Mouse (Mus musculus) monocyte, adult 5-6 weeks (primary cell): Measurements from ENCODE around the gene Ndc1. TPM values are rescaled to one million over a fixed set of nuclear protein-coding genes. Genes with fewer than 3 reads are reported as not detected.
"Not testable (repeated sequence)": the region's sequence is repeated elsewhere in the genome, so short reads cannot be mapped to it uniquely, and the experiment has no call there.

Experiments
- ATAC-seq: fragments of 153-309, 156-312 bp; replicated peaks from 2 replicates; pipeline ENCODE4 v1.8.0; 2017; ENCODE audit warnings: mild to moderate bottlenecking; ENCODE audit not compliant: low TSS enrichment, insufficient number of reproducible peaks, severe bottlenecking, poor library complexity, low FRiP score
- total RNA-seq: library from RNA; stranded (forward); fragments of 200-1000, 200-491, 200-594 nt; gene quantifications from 3 replicates; pipeline ENCODE4 v1.2.3, GENCODE M21; 2017

Ndc1 gene
- total RNA-seq, 1 experiment from 2014 or later, result 4.9 TPM

DNA sequence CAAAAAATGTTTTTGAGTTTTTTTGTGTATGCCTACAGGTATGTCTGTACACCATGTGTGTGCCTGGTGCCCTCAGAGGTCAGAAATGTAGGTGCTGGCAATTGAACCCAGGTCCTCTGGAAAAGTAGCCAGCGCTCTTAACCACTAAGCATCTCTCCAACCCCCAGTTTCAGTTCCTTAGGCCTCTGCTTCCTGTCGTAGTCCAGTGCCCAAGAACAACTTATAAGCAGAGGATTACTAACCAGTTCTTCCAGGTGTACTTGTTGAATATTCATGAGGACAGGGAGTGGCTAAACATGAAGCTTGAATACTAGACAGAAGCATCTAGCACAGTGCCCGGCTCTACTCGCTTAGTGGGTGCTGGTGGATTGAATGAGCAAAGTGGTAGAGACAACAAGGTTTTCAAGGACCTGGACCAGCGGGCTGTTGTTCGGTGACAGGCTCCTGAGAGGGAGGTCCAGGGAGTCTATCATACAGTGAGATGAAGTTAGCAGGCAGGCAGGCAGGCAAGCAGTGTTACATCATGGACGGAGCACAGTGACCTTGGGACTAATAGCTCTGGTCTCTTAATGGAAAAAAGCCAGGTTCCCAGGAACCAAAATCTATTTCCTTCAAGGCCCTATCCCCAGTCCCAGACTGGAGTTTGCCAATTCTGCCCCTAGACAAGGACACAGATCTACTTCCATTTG is 7.0 kb upstream of the Ndc1 start:
- no peak for ATAC-seq

DNA sequence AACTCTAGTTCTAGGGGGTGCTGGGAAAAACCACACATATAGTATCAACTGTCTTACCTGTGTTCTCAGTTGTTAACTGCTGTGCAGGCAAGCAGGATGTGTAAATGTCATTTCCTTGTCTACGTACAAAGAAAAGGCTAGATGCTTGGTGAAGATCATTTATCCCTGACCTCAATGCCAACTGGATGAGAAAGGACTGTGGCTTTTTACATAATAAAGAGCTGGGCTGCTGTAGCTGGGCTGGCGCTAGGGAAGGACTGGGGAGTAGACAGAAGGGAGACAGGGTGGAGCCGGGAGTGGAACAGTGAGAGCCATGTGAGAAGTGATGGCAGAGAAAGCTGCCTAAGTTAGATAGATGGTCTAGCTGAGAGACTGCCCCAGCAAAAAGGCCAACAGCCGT is 4.8 kb upstream of the Ndc1 start:
- no peak for ATAC-seq

GRCm38 (mm10) chr4:107363573-107363972 is 4.0 kb upstream of the Ndc1 start:
- no peak for ATAC-seq

GRCm38 (mm10) chr4:107364190-107364639 is 3.4 kb upstream of the Ndc1 start:
- peak; percentile 55 for ATAC-seq

GRCm38 (mm10) chr4:107366408-107366807 is 1.2 kb upstream of the Ndc1 start:
- ATAC-seq, result not testable (repeated sequence)

GRCm38 (mm10) chr4:107372304-107372703 is 4.7 kb downstream of the Ndc1 start:
- no peak for ATAC-seq

DNA sequence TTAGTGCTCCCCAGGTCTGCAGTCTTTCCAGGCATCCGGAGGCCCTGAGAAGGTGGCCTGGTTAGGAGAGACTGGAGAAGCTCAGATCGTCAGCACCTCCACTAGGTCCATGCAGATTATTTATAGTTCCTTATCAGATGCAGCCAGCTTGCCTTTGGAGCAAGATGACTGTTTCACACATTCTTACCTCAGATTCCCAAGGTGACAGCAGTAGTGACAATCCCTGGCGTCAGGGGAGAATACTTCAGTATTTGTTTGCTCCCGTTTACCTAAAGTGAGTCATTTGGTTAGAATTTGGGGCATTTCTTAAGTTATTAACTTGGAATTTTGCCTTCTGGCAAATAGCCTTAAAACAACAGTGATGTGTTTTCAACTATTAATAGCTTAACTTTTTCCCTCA is 7.1 kb downstream of the Ndc1 start:
- no peak for ATAC-seq

- ATAC-seq, result no peak
Measured at GRCm38 (mm10) chr4:107378954-107379353, 11.4 kb downstream of the Ndc1 start.

DNA sequence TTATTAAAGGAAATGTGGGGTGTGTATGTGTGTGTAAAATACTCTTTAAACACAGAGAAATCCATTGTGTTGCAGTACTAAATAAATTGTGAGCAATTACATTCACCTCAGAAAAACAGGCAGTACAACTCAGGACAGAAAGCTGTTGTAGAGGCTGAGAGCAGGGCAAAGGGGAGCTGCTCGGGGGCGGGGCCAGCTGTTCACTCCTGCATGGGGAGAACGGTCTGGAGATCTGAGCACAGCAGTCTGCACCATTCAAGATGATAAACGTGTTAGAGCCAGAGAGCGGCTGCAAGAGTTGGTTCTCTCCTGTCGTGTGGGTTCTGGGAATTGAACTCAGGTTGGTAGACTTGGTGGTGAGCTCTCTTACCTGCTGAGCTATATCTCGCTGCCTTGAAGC is 13.3 kb downstream of the Ndc1 start:
- ATAC-seq, result no peak

- no peak for ATAC-seq
Measured at GRCm38 (mm10) chr4:107387038-107387437, 19.5 kb downstream of the Ndc1 start.

GRCm38 (mm10) chr4:107387465-107387864 is 19.9 kb downstream of the Ndc1 start:
- no peak for ATAC-seq

DNA sequence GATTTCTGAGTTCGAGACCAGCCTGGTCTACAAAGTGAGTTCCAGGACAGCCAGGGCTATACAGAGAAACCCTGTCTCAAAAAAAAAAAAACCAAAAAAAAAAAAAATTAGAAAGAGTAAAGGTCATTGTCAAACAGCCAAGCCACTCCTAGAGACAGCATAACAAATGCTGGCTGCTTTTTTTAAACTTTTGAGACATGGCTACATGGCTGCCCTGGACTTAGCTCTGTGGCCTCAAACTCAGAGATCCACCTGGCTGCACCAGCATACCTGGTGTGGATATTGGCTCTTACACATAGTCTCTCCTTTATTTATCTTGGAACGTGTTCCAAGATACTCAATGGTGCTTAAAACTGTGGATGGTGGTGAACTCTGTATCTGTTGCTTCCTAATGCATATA is 20.7 kb downstream of the Ndc1 start:
- no peak for ATAC-seq

GRCm38 (mm10) chr4:107389345-107389744 is 21.8 kb downstream of the Ndc1 start:
- ATAC-seq, result no peak

GRCm38 (mm10) chr4:107393771-107394170 is 26.2 kb downstream of the Ndc1 start:
- no peak for ATAC-seq

DNA sequence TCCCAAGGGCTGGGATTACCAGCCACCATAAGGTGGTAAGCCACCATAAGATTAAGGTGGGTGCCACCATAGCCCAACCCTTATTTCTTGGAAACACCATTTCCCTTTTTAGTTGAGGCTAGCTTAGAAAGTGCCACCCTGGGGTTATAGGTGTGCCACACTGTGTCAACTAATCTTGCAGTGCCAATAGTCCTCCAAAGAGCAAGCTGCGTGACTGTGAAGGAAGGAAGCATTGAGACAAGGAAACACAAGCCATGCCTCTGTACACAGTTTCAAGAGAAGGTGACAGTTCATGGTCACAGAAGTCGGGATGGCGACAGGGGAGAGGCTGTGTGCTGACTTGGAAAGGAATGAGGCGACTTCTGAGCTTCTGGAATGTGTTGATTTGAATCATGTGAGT is 52.6 kb downstream of the Ndc1 start:
- ATAC-seq, result no peak

- ATAC-seq, result no peak
Measured at GRCm38 (mm10) chr4:107421711-107422110, 54.1 kb downstream of the Ndc1 start.

GRCm38 (mm10) chr4:107422176-107422575 is 54.6 kb downstream of the Ndc1 start:
- no peak for ATAC-seq

GRCm38 (mm10) chr4:107425616-107426015 is 58.0 kb downstream of the Ndc1 start:
- no peak for ATAC-seq

DNA sequence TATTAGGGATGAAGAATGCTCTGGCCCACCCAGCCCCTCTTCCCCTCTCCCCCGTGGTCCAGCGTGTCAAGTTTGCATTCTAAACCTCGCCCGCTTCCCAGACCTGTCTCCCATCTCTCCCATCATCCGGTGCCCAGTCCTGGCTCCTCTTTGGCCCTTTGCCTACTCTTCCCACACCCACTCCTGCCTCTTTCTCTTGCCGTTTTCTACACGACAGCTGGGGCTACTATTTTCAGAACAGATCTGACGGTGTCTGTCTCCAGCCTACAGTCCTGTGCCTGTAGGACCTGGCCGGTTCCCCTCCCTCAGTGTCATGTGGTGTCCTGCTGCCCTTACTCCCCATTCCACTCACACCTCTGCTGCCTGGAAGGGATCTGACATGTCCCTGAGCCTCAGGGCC is 59.0 kb downstream of the Ndc1 start:
- no peak for ATAC-seq

- ATAC-seq, result no peak
Measured at GRCm38 (mm10) chr4:107432717-107433116, 65.1 kb downstream of the Ndc1 start.

- ATAC-seq, result no peak
Measured at GRCm38 (mm10) chr4:107433998-107434355, 66.4 kb downstream of the Ndc1 start.
